Mouse (Mus musculus) liver, embryonic 14.5 days (tissue): ENCODE measurements at regions not wholly inside any gene's neighbourhood (a gene's known extent, or its start where the extent isn't known, plus 50 kb on each side); places are given as distances from the start of the nearest gene placed in this dataset.

Experiments used
- ATAC-seq: fragments of 200-750 bp; cut with Nextera tagmentation; 2 replicates; pipeline ENCODE4 v1.8.0; 2017; ENCODE audit warnings: moderate number of reproducible peaks, mild to moderate bottlenecking, moderate library complexity; ENCODE audit not compliant: insufficient read depth
- DNase-seq, 3 experiments: peaks; one replicate each; pipeline ENCODE4 v3.0.0-alpha.2; 2012 to 2013; ENCODE audit warnings: low read depth in 3 of 3, low spot score in 3 of 3
- H3K27ac ChIP-seq: fragments of 300-500 bp; sonication (generic); 2 replicates; pipeline ENCODE4 v1.5.1; 2014; ENCODE audit warnings: moderate library complexity, mild to moderate bottlenecking, control low read depth, inconsistent platforms
- H3K27me3 ChIP-seq: fragments of 300-500 bp; sonication (generic); 2 replicates; pipeline ENCODE4 v1.6.1; 2014; ENCODE audit warnings: mild to moderate bottlenecking, low read length, moderate library complexity; ENCODE audit not compliant: control insufficient read depth, insufficient read depth
- H3K36me3 ChIP-seq: fragments of 300-500 bp; sonication (generic); replicated peaks from 2 replicates; pipeline ENCODE4 v1.6.1; 2014; ENCODE audit warnings: low read depth; ENCODE audit not compliant: control insufficient read depth, insufficient read depth
- H3K4me1 ChIP-seq, 2 experiments: fragments of 200-500 bp in 1 of 2; fragments of 300-500 bp in 1 of 2; sonication (generic) in 1 of 2; replicated peaks; 2 replicates each; pipeline ENCODE4 v1.6.1; 2012 to 2014; ENCODE audit warnings: antibody characterized with exemption in 1 of 2, inconsistent platforms in 1 of 2, low read length in 1 of 2; ENCODE audit not compliant: control insufficient read depth in 2 of 2, insufficient read depth in 2 of 2
- H3K4me2 ChIP-seq: fragments of 300-500 bp; sonication (generic); 2 replicates; pipeline ENCODE4 v1.6.1; 2014; ENCODE audit warnings: low read depth, mild to moderate bottlenecking, control low read depth, moderate library complexity
- H3K4me3 ChIP-seq, 2 experiments: fragments of 200-500 bp in 1 of 2; fragments of 300-500 bp in 1 of 2; sonication (generic) in 1 of 2; 2 replicates each; pipeline ENCODE4 v1.5.1; 2012 to 2014; ENCODE audit warnings: low read depth in 2 of 2, low read length in 2 of 2, mild to moderate bottlenecking in 2 of 2, control low read depth in 1 of 2, inconsistent platforms in 1 of 2, moderate library complexity in 1 of 2; ENCODE audit not compliant: insufficient read depth in 1 of 2
- H3K9ac ChIP-seq: fragments of 300-500 bp; sonication (generic); replicated peaks from 2 replicates; pipeline ENCODE4 v1.6.1; 2014; ENCODE audit warnings: mild to moderate bottlenecking, control low read depth, moderate library complexity
- H3K9me3 ChIP-seq: fragments of 300-500 bp; sonication (generic); 2 replicates; pipeline ENCODE4 v1.6.1; 2016; ENCODE audit warnings: low read length, mixed read lengths; ENCODE audit not compliant: control insufficient read depth
- CTCF ChIP-seq: IDR thresholded peaks from 2 replicates; pipeline ENCODE4 v1.5.1; 2016; ENCODE audit warnings: antibody characterized with exemption, low read depth, control low read depth
- EP300 ChIP-seq: IDR thresholded peaks from 2 replicates; pipeline ENCODE4 v1.6.1; 2016; ENCODE audit warnings: antibody characterized with exemption, low read depth
- WGBS: fragments of 180-500 bp; shearing (Covaris S2); extraction: QIAGEN DNeasy Blood & Tissue Kit; methylation state at CpG from one replicate; pipeline ENCODE4 v1.1.7; 2014; ENCODE audit not compliant: insufficient replicate concordance; 5-methylcytosine and 5-hydroxymethylcytosine counted together

- H3K27me3 ChIP-seq = no peaks in the 10 kb centered on the region
- no peak overlapping the region for H3K9ac ChIP-seq
- no peak overlapping the region for H3K4me2 ChIP-seq
- TF ChIP-seq CTCF = no peak
- no peak for TF ChIP-seq EP300
- no peak overlapping the region for H3K4me3 ChIP-seq
- no peak overlapping the region for H3K27ac ChIP-seq
- ATAC-seq (no peak), DNase-seq (no peak)
- H3K9me3 ChIP-seq = no peaks in the 10 kb centered on the region
- 67% methylated on average over 1 of the region's 1 CpGs for WGBS
- no peaks in the 10 kb centered on the region for H3K36me3 ChIP-seq
- H3K4me1 ChIP-seq = no peaks in the 10 kb centered on the region
Observed at GRCm38 (mm10) chr9:8837073-8837472, 62.6 kb upstream of the Pgr start.

GRCm38 (mm10) chr9:8838356-8838755 is 61.3 kb upstream of the Pgr start:
- no peak for DNase-seq
- Histone ChIP-seq H3K4me2 (no peak overlapping the region), H3K27me3 (no peaks in the 10 kb centered on the region), H3K9me3 (no peaks in the 10 kb centered on the region), H3K36me3 (no peaks in the 10 kb centered on the region), H3K4me3 (no peak overlapping the region), H3K9ac (no peak overlapping the region), H3K4me1 (no peaks in the 10 kb centered on the region), H3K27ac (no peak overlapping the region)
- TF ChIP-seq CTCF (no peak), EP300 (no peak)
- no peak for ATAC-seq

GRCm38 (mm10) chr9:8838891-8839290 is 60.7 kb upstream of the Pgr start:
- H3K27me3 ChIP-seq = no peaks in the 10 kb centered on the region
- TF ChIP-seq EP300 (no peak), CTCF (no peak)
- H3K9ac ChIP-seq = no peak overlapping the region
- no peak for DNase-seq
- no peaks in the 10 kb centered on the region for H3K36me3 ChIP-seq
- H3K9me3 ChIP-seq = no peaks in the 10 kb centered on the region
- WGBS = 31% methylated on average over 3 of the region's 3 CpGs
- no peaks in the 10 kb centered on the region for H3K4me1 ChIP-seq
- no peak overlapping the region for H3K27ac ChIP-seq
- H3K4me3 ChIP-seq = no peak overlapping the region
- no peak for ATAC-seq
- no peak overlapping the region for H3K4me2 ChIP-seq
